ENCODE assay signal across 8 mouse cellular contexts in the genomic region with DNA sequence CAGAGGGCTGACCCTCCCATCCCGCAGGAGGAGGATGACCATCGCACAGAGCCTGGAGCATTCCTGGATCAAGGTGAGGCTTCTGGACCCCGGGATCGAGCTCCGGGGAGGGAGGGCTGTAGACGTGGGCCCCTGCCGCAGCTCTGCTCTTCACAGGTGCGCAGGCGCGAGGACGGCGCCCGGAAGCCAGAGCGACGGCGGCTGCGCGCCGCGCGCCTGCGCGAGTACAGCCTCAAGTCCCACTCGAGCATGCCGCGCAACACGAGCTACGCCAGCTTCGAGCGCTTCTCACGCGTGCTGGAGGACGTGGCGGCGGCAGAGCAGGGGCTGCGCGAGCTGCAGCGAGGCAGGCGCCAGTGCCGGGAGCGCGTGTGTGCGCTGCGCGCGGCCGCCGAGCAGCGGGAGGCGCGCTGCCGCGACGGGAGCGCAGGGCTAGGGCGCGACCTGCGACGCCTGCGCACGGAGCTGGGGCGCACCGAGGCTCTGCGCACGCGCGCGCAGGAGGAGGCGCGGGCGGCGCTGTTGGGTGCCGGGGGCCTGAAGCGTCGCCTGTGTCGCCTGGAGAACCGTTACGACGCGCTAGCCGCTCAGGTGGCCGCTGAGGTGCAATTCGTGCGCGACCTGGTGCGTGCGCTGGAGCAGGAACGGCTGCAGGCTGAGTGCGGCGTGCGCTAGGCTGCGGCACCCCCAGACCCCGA. TPM values are rescaled to one million over a fixed set of nuclear protein-coding genes. Genes with fewer than 3 reads are reported as not detected.
DNase-seq lines count a peak whose midpoint lies in the region; ATAC-seq lines count a peak whose summit lies in the region.

No protein-coding gene starts in this region.

- H3K9me3 ChIP-seq in hindbrain, embryonic 15.5 days = no peaks in the 10 kb centered on the region

- peaks cover 24% of the 10 kb centered on the region for H3K27me3 ChIP-seq in hindbrain, embryonic 15.5 days

- peak overlapping the region; percentile 66 for H3K4me3 ChIP-seq in hindbrain, embryonic 15.5 days

- peak overlapping the region; percentile 99 for H3K27ac ChIP-seq in hindbrain, embryonic 15.5 days (replicated peaks)

- DNase-seq in NIH3T3 (ENCODE audit: low read depth) = peak; percentile 67
- peak; percentile 91 for DNase-seq in cerebellum, adult 9-11 months
- DNase-seq in frontal cortex, postnatal 25 days (ENCODE audit: low spot score in 2 of 2) = peak; percentile 73 to 74
- DNase-seq in left cerebral cortex, adult 11 months (ENCODE audit: low spot score) = peak; percentile 86
- peak; percentile 83 for DNase-seq in lung, postnatal 25 days (ENCODE audit: low spot score)
- peak; percentile 91 for DNase-seq in right cerebral cortex, adult 18-20 months
- DNase-seq in urinary bladder, adult 2 months (ENCODE audit: low spot score) = peak; percentile 86

- H3K4me2 ChIP-seq in hindbrain, embryonic 15.5 days = peak overlapping the region; percentile 99

- H3K4me1 ChIP-seq in hindbrain, embryonic 15.5 days (replicated peaks) = peaks cover 30% of the 10 kb centered on the region

- H3K9ac ChIP-seq in hindbrain, embryonic 15.5 days = peak overlapping the region; percentile 80

- WGBS in hindbrain, embryonic 15.5 days = under 1% methylated on average over 76 of the region's 93 CpGs

- peaks cover 13% of the 10 kb centered on the region; the same call in 1 of the 2 replicates for H3K36me3 ChIP-seq in hindbrain, embryonic 15.5 days

- peak; percentile 90 for ATAC-seq in hindbrain, embryonic 15.5 days (ENCODE audit: low FRiP score, low read depth)

RNA-seq across cellular contexts. Expression of gene 4930442H23Rik, which starts 8.8 kb away (rescaled TPM):
- polyA plus RNA-seq in hindbrain, embryonic 15.5 days (2015; fragmentation: Nextera tagmentation; extraction: Ambion mirVana) = 0.13 and 0.31 TPM in 2 replicates
- polyA plus RNA-seq in urinary bladder, adult 2 months (2012; rRNA removed) = not detected in 2 replicates

RNA-seq across cellular contexts. Expression of gene Nmrk2, which starts 9.4 kb away (rescaled TPM):
- polyA plus RNA-seq in hindbrain, embryonic 15.5 days (2015; fragmentation: Nextera tagmentation; extraction: Ambion mirVana) = 0.10 TPM in 1 of 2 replicates, not detected in the other
- polyA plus RNA-seq in urinary bladder, adult 2 months (2012; rRNA removed) = not detected in 2 replicates

RNA-seq across cellular contexts. Expression of gene Dapk3, which starts 9.6 kb away (rescaled TPM):
- 69.7 and 70.1 TPM in 2 replicates for polyA plus RNA-seq in hindbrain, embryonic 15.5 days (2015; fragmentation: Nextera tagmentation; extraction: Ambion mirVana)
- polyA plus RNA-seq in urinary bladder, adult 2 months (2012; rRNA removed) = 58.2 and 61.1 TPM in 2 replicates

RNA-seq across cellular contexts. Expression of gene Eef2, which starts 16.0 kb away (rescaled TPM):
- polyA plus RNA-seq in hindbrain, embryonic 15.5 days (2015; fragmentation: Nextera tagmentation; extraction: Ambion mirVana) = 532 and 536 TPM in 2 replicates
- polyA plus RNA-seq in urinary bladder, adult 2 months (2012; rRNA removed) = 1,109 and 1,486 TPM in 2 replicates

RNA-seq across cellular contexts. Expression of gene Pias4, which starts 24.7 kb away (rescaled TPM):
- polyA plus RNA-seq in hindbrain, embryonic 15.5 days (2015; fragmentation: Nextera tagmentation; extraction: Ambion mirVana) = 52.2 and 61.2 TPM in 2 replicates
- polyA plus RNA-seq in urinary bladder, adult 2 months (2012; rRNA removed) = 12.5 and 17.9 TPM in 2 replicates

Comparison
In these comparisons a context has a peak if more than half of its experiments do, and no peak if none do; other contexts are left out.
1. Peak in every context shown above with its lines: DNase-seq, ATAC-seq, H3K4me3 ChIP-seq and H3K27ac ChIP-seq.